Mouse (Mus musculus) layer of hippocampus, adult 11-12 months (tissue): ENCODE measurements around the gene Twist2.
A peak's percentile ranks its signal among the peaks of the same experiment; 100 is the strongest.

Experiments
- DNase-seq: peaks from one replicate; pipeline ENCODE4 v3.0.0; 2022; ENCODE audit warnings: low spot score

Twist2 gene

DNA sequence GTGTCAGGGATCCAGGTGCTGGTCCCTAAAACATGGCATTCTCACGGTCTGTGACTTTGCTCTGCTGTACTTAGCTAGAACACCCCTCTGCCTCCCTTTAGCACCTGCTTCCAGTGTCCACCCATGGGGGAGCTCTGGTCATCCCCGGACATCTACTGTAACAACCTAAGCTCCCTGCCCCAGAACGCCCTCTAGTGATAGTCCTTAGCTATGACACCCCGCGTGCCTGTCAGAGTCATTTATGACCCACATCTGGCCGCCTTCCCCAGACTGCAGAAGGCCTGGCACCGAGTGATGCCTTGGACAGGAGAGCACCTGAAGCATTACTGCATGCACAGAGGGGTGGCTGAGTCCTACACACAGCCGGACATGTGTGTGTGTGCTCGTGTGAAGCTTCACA, 18.0 kb downstream of the Twist2 start:
- DNase-seq: no peak

- DNase-seq: no peak
These were observed 19.3 kb downstream of the Twist2 start for GRCm38 (mm10) chr1:91820531-91820930.

- DNase-seq: no peak
These were observed 21.1 kb downstream of the Twist2 start for GRCm38 (mm10) chr1:91822316-91822824.

GRCm38 (mm10) chr1:91823530-91823929, 22.3 kb downstream of the Twist2 start:
- no peak for DNase-seq

DNA sequence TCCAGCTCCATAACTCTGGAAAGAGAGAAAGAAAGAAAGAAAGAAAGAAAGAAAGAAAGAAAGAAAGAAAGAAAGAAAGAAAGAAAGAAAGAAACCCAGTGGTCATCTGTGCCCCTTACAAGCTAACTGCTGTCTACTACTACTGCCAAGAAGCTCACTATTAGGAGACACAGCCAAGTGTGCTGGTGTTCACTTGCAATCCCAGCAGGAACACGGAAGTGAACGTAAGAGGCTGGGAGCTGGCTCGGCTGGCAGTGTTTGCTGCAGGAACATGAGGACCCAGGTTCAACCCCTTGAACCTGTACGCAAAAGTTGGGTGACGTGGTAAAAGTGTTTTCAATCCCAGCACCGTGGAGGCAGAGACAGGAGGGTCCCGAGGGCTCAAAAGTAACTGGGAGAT, 22.7 kb downstream of the Twist2 start:
- no peak for DNase-seq

DNA sequence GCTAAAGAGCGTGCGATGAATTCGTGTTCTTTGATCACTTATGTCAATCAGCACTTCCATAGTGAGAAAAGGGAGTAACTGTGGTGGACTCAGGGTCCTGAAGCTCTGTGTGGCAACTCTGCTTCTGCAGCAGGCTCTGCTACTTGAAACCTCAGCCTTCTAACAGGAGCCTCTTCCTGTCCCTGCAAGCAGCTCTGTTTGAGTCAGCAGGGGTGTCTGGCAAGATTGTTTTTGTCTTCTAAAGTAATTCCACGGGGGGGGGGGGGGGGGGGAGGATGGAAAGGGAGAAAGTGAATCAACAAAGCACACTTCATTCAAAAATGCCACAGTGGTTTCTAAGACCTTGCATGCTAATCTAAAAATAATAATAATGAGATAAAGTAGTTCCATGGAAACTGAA, 24.0 kb downstream of the Twist2 start:
- DNase-seq: no peak

DNA sequence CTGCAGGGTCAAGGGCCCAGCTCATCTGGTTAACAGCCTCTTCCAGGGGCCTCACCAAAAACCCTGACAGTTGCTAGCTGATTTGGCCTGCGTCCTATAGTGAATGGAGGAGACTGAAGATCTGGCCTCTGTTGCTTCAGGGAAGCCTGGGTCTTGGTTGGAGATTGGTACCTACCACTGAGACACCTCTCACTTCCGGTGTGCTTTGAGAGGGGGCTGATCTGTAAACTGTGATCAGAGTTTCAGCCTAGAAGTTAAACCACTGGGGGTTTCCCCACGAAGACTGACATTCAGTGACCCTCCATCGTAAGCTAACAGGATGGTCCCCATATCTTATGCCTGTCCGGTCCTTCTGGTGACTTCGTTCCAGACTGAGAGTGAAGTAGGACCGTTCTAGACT, 30.7 kb downstream of the Twist2 start:
- no peak for DNase-seq

DNA sequence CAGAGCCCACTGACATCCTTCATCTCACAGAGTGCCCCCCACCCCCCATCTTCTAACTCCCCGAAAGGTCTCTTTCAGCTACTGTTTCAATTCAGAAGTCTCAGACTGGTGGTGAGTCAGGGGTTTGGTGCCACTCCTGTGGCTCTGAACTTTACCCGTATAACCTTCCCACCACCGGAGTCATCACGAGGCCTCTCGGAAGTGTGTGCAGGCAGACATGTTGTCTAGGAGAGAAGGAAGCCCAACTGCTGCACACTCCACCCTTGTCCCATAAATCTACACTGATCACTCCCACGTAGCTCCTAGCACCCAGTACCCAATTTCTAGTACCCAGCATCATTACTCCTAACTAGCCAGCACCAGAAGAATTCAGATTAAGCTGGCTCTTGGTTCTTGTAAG, 38.3 kb downstream of the Twist2 start:
- no peak for DNase-seq

GRCm38 (mm10) chr1:91839979-91840378, 38.7 kb downstream of the Twist2 start:
- peak; percentile 45 for DNase-seq

DNA sequence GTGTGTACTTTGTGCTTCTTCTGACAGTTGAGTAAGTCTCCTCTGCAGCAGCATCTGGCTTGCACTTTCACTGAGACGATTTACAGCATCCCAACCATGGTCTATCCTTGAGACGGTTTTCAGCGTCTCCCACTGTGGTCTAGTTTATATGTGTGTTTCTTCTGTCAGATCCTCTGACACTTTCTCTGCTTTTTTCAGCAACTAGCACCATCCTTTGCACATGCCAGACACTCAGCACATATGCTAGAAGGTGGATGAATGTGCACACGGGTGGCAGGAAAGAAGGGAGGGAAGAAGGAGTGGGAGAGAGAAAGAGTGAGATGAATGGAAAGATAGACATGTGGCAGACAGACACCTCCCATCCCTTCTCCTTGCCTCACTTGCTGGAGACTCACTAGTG, 43.0 kb downstream of the Twist2 start:
- no peak for DNase-seq

DNA sequence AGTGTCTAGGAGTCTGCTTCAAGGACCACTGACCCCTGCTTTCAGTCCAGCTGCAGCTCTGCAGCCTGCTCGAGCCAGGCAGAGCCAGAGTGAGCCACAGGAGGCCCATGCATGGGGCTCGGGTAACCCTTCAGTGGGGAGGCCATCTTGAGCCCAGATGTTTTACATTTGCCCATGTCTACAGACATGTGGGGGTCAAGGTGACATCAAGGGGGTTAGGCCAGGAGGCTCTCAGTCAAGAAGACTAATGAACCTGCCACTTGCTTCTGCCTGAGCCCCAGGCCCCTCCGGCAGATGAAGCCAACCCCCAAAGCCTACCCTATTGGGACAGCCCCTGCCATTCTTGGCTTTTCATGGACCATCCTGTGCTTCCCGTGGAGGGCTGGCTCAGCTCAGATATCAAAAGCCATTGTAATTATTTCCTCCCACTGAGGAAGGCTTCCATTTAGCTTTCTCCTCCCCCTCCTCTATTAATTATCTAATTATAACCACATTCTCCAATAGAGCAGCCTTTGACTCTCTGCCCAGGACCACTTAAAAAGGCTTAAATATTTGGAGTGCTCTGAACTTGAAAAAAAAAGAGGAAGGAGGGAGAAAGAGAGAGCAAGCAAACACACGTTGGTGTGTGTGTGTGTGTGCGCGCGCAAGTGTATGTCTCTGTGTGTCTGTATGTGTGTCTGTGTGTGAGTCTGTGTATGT, 43.6 kb downstream of the Twist2 start:
- no peak for DNase-seq

DNA sequence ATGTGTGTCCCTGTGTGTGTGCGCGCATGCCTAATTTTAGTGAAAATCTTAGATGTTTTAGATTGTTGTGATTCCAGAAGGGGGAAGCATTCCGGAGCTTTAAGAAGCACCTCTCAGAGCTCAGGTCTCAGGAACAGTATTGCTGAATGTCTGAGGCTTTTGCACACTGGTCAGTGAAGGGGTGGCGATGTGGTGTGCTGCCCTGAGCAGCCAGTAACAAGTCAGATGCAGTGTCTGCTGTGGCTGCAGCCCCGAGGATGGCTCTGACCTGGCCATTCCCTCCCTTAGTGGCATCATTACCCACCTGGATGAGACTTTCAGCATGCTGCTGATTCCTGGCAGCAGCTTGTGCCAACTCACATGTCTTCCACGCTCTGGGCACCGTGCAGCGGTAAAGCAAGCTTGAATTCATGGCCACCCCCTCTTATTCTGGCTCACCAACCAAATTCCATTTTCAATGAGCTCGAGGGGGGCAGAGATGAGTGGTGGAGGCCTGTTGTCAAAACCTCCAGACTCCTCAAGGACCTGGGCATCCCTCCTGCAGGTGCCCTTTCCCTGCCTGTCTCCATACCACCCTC, 44.2 kb downstream of the Twist2 start:
- no peak for DNase-seq

DNA sequence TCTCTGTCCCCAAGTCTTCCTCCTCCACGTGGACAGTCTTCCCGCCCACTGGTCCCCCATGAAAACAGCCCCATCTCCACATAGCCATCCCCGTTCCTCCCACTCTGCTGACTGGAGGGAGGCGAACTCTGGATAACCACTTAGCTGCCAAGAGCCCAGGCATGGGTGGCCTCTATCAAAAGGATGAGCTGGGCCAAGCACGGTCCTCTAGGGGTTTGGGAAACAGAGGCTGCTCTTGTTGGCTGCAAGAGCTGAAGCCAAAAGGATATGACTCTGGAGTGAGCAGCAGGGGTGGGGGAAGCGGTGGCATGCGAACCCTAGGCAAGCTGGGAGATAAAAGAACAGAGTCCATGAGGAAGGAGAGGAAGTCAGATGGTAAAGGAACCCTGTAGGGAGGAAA, 50.0 kb downstream of the Twist2 start:
- no peak for DNase-seq

DNA sequence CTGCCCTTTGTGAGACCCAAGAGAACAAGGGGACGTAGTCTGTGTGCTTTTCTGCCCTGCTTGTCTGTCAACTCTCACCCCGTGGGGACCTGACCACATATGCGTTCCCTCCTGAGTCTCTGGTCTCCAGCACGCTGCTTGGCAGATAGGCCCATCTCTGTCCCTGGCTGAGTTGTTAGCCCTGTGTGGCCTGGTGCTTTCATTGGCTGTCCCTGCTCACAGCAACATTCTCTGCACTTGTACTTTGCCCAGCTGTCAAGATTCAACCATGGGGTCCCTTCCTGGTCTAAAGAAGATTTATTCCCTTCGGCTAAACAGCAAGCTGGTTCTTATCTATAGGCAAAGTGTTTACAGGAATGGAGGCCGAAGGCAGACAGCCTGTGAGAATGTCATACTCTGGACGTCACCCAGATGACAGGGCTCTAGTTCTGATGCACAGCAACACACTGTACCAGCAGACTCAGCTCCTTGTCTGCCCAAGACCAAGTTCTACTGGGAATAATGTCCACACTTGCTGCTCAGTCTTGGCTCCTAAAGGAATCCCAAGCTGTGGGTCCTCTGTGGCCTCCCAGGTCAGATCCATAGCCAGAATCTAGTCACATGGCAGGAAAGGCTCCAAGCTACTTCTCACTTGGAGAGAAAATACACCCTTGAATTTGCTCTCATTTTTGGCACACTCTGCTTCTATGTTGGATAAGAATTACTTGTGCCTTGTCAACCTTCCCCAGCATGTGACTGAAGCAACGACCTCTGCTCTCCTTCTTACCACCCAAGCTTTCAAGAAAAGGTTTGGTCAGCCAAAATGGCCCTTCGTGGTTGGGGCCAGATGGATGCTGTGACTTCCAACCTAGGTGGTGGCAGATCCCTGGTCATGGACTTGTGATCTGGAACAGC, 55.8 kb downstream of the Twist2 start:
- no peak for DNase-seq

DNA sequence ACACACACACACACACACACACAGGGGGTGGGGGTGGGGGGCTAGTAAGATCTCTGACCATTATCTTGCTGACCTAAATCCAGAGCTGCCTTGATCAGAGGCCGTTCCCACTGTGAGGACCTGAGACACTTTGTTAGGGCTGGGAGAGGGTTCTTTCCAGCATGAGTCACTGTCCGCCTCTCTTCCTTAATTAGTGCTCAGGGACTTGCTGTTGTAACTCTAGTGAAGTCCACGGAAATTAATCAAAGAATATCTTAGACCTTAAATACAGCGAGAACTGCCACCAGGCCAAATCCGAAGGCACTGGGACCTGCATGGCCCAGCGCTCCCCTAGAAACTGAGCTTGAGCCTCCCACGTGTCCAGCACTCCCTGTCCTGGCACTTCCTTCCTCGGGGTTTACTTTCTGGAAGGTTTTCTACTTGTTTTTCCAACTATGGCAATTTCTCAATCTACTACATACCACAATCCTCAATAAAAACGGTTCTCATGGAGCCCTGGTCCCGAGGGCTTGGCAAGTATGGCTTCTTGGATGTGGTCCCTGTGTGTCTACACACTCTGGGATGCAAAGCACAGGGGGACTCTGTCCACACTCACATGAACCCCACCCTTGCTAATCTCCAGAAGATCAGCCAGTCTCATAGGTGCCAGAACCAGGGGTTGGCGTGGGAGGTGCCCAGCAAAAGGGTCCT, 57.0 kb downstream of the Twist2 start:
- no peak for DNase-seq

- no peak for DNase-seq
These were observed 57.6 kb downstream of the Twist2 start for GRCm38 (mm10) chr1:91858901-91859300.

GRCm38 (mm10) chr1:91861511-91861910, 60.2 kb downstream of the Twist2 start:
- no peak for DNase-seq

DNA sequence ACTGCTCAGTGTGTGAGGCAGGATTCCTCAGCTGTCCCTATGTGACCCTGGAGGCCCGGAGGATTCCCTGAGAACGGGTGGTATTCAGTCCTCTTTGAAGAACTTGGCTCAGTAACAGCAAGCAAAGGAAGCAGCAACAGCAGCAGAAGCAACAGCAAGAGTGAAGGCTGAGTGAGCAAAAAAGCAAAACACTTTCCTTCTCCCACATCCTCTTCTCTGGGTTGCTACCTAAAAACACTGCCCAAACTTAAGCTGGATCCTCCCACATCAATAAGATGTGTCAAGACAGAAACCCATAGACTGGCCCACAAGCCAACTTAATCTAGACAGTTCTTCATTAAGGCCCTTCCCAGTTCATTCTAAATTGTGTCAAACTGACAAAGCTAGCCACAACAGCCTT, 64.7 kb downstream of the Twist2 start:
- no peak for DNase-seq

GRCm38 (mm10) chr1:91871101-91871500, 69.8 kb downstream of the Twist2 start:
- DNase-seq: no peak

DNA sequence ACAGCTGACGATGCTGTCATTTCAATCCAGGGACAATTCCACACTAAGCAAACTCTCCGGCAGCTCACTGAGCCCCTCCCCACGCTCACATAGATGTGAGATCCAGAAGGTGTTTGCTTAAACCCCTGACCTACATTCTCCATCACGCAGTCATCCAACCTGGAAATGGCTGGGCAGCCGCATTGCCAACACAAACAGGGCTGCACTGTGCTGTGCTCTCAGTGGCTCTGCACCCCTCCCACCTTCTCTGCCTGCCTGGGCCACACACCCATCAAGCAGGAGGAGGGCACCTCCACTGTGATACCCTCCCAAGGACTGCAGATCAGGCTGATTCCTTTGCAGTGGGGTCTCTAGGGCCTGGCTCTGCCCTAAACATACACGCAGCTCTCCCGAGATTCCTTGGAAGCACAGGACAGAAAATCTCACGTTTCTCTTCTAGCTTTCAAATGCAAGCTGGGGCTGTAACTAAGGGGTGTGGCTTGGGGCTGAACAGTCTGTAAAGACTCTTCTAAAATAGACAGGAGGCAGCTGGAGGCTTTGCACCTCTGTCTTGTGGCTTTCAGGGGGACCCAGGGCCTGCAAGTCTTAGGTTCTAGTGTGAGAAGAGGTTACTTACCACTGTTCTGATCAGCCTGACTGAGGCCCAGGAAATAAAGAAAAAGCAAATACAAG, 71.3 kb downstream of the Twist2 start:
- no peak for DNase-seq

- DNase-seq: no peak
These were observed 72.5 kb downstream of the Twist2 start for GRCm38 (mm10) chr1:91873572-91874285.
